In genomic region chr13:63562972-63563780, GRCm38 (mm10) we compare ENCODE assay signal across 7 mouse cellular contexts. TPM values are rescaled to one million over a fixed set of nuclear protein-coding genes. Genes with fewer than 3 reads are reported as not detected.
DNase-seq lines count a peak whose midpoint lies in the region; ATAC-seq and TF ChIP-seq lines count a peak whose summit lies in the region.

No protein-coding gene starts in this region.

- H3K4me1 ChIP-seq in intestine, embryonic 14.5 days (replicated peaks; ENCODE audit: control insufficient read depth, insufficient read depth, low read length) = peaks cover 37% of the 10 kb centered on the region
- H3K4me1 ChIP-seq in limb, embryonic 13.5 days = peaks cover 43% of the 10 kb centered on the region
- peaks cover 21% of the 10 kb centered on the region for H3K4me1 ChIP-seq in midbrain, embryonic 14.5 days (ENCODE audit: control insufficient read depth, insufficient read depth, low read length)
- H3K4me1 ChIP-seq in spleen, adult 2 months (ENCODE audit: control insufficient read depth, insufficient read depth, insufficient read length) = peaks cover 5% of the 10 kb centered on the region

- peak overlapping the region; percentile 91 for H3K4me2 ChIP-seq in intestine, embryonic 14.5 days (ENCODE audit: low read length)
- H3K4me2 ChIP-seq in limb, embryonic 13.5 days (replicated peaks) = peak overlapping the region; percentile 98
- H3K4me2 ChIP-seq in midbrain, embryonic 14.5 days (ENCODE audit: low read length) = peak overlapping the region; percentile 100

- no peak for TF ChIP-seq CTCF in spleen, adult 2 months (IDR thresholded peaks at IDR 0.05; ENCODE audit: extremely low read depth, insufficient read depth, insufficient read length, insufficient replicate concordance)

- peak overlapping the region; percentile 98 for H3K27ac ChIP-seq in intestine, embryonic 14.5 days (ENCODE audit: low read depth)
- peak overlapping the region; percentile 100 for H3K27ac ChIP-seq in limb, embryonic 13.5 days
- H3K27ac ChIP-seq in midbrain, embryonic 14.5 days (replicated peaks; ENCODE audit: low read depth, low read length) = peak overlapping the region; percentile 97
- H3K27ac ChIP-seq in spleen, adult 2 months (ENCODE audit: insufficient read depth, low read length) = peak overlapping the region; percentile 83

- no peaks in the 10 kb centered on the region for H3K9me3 ChIP-seq in intestine, embryonic 14.5 days (ENCODE audit: control insufficient read depth, low read length)
- no peaks in the 10 kb centered on the region for H3K9me3 ChIP-seq in limb, embryonic 13.5 days
- H3K9me3 ChIP-seq in midbrain, embryonic 14.5 days (ENCODE audit: control insufficient read depth, low read length) = no peaks in the 10 kb centered on the region

- peak; percentile 29 for ATAC-seq in intestine, embryonic 14.5 days (replicated peaks; ENCODE audit: low FRiP score, low TSS enrichment, low read depth)
- peak; percentile 43 for ATAC-seq in limb, embryonic 13.5 days (ENCODE audit: low FRiP score, low read depth)
- ATAC-seq in midbrain, embryonic 14.5 days (ENCODE audit: low FRiP score, low TSS enrichment) = peak; percentile 72

- H3K4me3 ChIP-seq in intestine, embryonic 14.5 days (ENCODE audit: low read depth, low read length) = peak overlapping the region; percentile 94
- peak overlapping the region; percentile 97 for H3K4me3 ChIP-seq in limb, embryonic 13.5 days
- peak overlapping the region; percentile 82 for H3K4me3 ChIP-seq in midbrain, embryonic 14.5 days (replicated peaks; ENCODE audit: low read depth, low read length)
- peak overlapping the region; percentile 81 for H3K4me3 ChIP-seq in spleen, adult 2 months (ENCODE audit: extremely low read depth, insufficient read depth, insufficient read length)

- H3K9ac ChIP-seq in intestine, embryonic 14.5 days (ENCODE audit: low read length) = peak overlapping the region; percentile 100
- peak overlapping the region; percentile 99 for H3K9ac ChIP-seq in limb, embryonic 13.5 days
- peak overlapping the region; percentile 89 for H3K9ac ChIP-seq in midbrain, embryonic 14.5 days (replicated peaks; ENCODE audit: low read length)

- TF ChIP-seq POLR2A in spleen, adult 2 months (IDR thresholded peaks at IDR 0.05; ENCODE audit: low read depth, low read length) = peak; percentile 80

- H3K27me3 ChIP-seq in intestine, embryonic 14.5 days (replicated peaks; ENCODE audit: control insufficient read depth, insufficient read depth, low read length) = no peaks in the 10 kb centered on the region
- no peaks in the 10 kb centered on the region for H3K27me3 ChIP-seq in limb, embryonic 13.5 days
- H3K27me3 ChIP-seq in midbrain, embryonic 14.5 days (ENCODE audit: control insufficient read depth, insufficient read depth, low read length) = peaks cover under 1% of the 10 kb centered on the region; the same call in 1 of the 2 replicates
- H3K27me3 ChIP-seq in spleen, adult 2 months (ENCODE audit: control insufficient read depth, insufficient read depth, low read length) = no peaks in the 10 kb centered on the region

- peak; percentile 87 for DNase-seq in ZHBTc4 (ENCODE audit: low read depth, low spot score)
- peak; percentile 41 to 76 for DNase-seq in cerebellum, postnatal 4 days (ENCODE audit: low spot score in 2 of 2)
- DNase-seq in gastrocnemius, postnatal 25 days = peak; percentile 73
- peak; percentile 94 for DNase-seq in intestine, embryonic 14.5 days (ENCODE audit: low spot score)
- DNase-seq in midbrain, embryonic 14.5 days = peak; percentile 90
- peak; percentile 50 to 66 for DNase-seq in spleen, adult 2 months (ENCODE audit: low read depth in 1 of 2, low spot score in 2 of 2)

- peaks cover 28% of the 10 kb centered on the region for H3K36me3 ChIP-seq in intestine, embryonic 14.5 days (ENCODE audit: control insufficient read depth, insufficient read depth, low read length)
- H3K36me3 ChIP-seq in limb, embryonic 13.5 days = peaks cover 11% of the 10 kb centered on the region
- no peaks in the 10 kb centered on the region for H3K36me3 ChIP-seq in midbrain, embryonic 14.5 days (ENCODE audit: control insufficient read depth, insufficient read depth, low read length)
- H3K36me3 ChIP-seq in spleen, adult 2 months (ENCODE audit: control insufficient read depth, insufficient read depth, low read length) = no peaks in the 10 kb centered on the region

- WGBS in intestine, embryonic 14.5 days = under 1% methylated on average over 51 of the region's 51 CpGs
- WGBS in limb, embryonic 13.5 days = under 1% methylated on average over 51 of the region's 51 CpGs
- WGBS in midbrain, embryonic 14.5 days = under 1% methylated on average over 51 of the region's 51 CpGs
- WGBS in spleen, adult 2 months = under 1% methylated on average over 47 of the region's 51 CpGs

RNA-seq across cellular contexts. Expression of gene Ptch1, which starts 10.2 kb away (rescaled TPM):
- 10 to 100 TPM in 1 of 2 experiments, 1 to 10 TPM in 1; 9.9 to 11.2 TPM for total RNA-seq in gastrocnemius, postnatal 25 days (2021)
- 62.8 and 68.0 TPM in 2 replicates for polyA plus RNA-seq in intestine, embryonic 14.5 days (2014; fragmentation: Nextera tagmentation; extraction: Ambion mirVana)
- 27.4 and 30.0 TPM in 2 replicates for polyA plus RNA-seq in limb, embryonic 13.5 days (2015; fragmentation: Nextera tagmentation; extraction: Ambion mirVana)
- 17.4 and 17.8 TPM in 2 replicates for polyA plus RNA-seq in midbrain, embryonic 14.5 days (2014; fragmentation: Nextera tagmentation; extraction: Ambion mirVana)
- polyA plus RNA-seq in spleen, adult 2 months (2012; rRNA removed) = 8.2 and 12.6 TPM in 2 replicates

Comparison
In these comparisons a context has a peak if more than half of its experiments do, and no peak if none do; other contexts are left out.
1. Peak in every context shown above with its lines: DNase-seq, ATAC-seq, H3K4me3 ChIP-seq and H3K27ac ChIP-seq.